8 mouse cellular contexts compared by ENCODE assay signal in genomic region chr11:80141825-80142521, GRCm38 (mm10). TPM values are rescaled to one million over a fixed set of nuclear protein-coding genes. Genes with fewer than 3 reads are reported as not detected.
DNase-seq lines count a peak whose midpoint lies in the region; ATAC-seq lines count a peak whose summit lies in the region.

Tefm (minus strand) TSS chr11:80142175.

- peak; percentile 94 for ATAC-seq in megakaryocyte progenitor cell, adult 5-6 weeks (replicated peaks; ENCODE audit: poor library complexity)

- DNase-seq in adipocyte (ENCODE audit: low spot score) = peak; percentile 92
- DNase-seq in embryo, embryonic 10 days (ENCODE audit: low spot score) = peak; percentile 95
- DNase-seq in gastrocnemius, postnatal 10 days = peak; percentile 74
- DNase-seq in induced T-regulatory cell, adult 2 months (ENCODE audit: low read depth) = peak; percentile 92
- peak; percentile 38 to 85 for DNase-seq in left cerebral cortex, adult 9 months (ENCODE audit: low spot score in 2 of 2)
- peak; percentile 76 for DNase-seq in right cerebral cortex, postnatal 14 days
- peak; percentile 78 to 84 for DNase-seq in urinary bladder, postnatal 36 days (ENCODE audit: low spot score in 2 of 2)

RNA-seq across cellular contexts. Expression of gene Tefm, which starts in this region (rescaled TPM):
- 10 to 100 TPM; 21.0 to 22.2 TPM for total RNA-seq in gastrocnemius, postnatal 10 days (2021)
- 26.8 and 28.9 TPM in 2 replicates for total RNA-seq in megakaryocyte progenitor cell, adult 5-6 weeks (2015)
- 21.1 and 27.3 TPM in 2 replicates for total RNA-seq in megakaryocyte progenitor cell, adult 5-6 weeks (2017)

Comparison
In these comparisons a context has a peak if more than half of its experiments do, and no peak if none do; other contexts are left out.
1. Peak in every context shown above with its lines: DNase-seq and ATAC-seq.